Mouse (Mus musculus) MEL (cell line): ENCODE measurements around the gene Eml1. TPM values are rescaled to one million over a fixed set of nuclear protein-coding genes. Genes with fewer than 3 reads are reported as not detected.

ENCODE experiments used
- DNase-seq: peaks from one replicate; pipeline ENCODE4 v3.0.0; 2011; ENCODE audit warnings: low read depth, low spot score
- H3K27ac ChIP-seq: 2 replicates; pipeline ENCODE4 v1.5.1; 2012; ENCODE audit warnings: low read depth, mild to moderate bottlenecking, control low read depth, low read length, moderate library complexity; ENCODE audit not compliant: control insufficient read depth
- H3K27me3 ChIP-seq, 2 experiments: fragments of 150-350 bp in 1 of 2; sonication (generic) in 1 of 2; 2 replicates each; pipeline ENCODE4 v1.6.1; 2012; ENCODE audit warnings: low read length in 2 of 2, mild to moderate bottlenecking in 2 of 2, improper control_type of control experiment in 1 of 2, moderate library complexity in 1 of 2; ENCODE audit not compliant: insufficient read depth in 2 of 2, control insufficient read depth in 1 of 2
- H3K36me3 ChIP-seq, 2 experiments: 2 replicates each; pipeline ENCODE4 v1.6.1; 2012 to 2014; ENCODE audit warnings: low read length in 2 of 2, improper control_type of control experiment in 1 of 2, inconsistent platforms in 1 of 2, mild to moderate bottlenecking in 1 of 2; ENCODE audit not compliant: insufficient read depth in 2 of 2, control insufficient read depth in 1 of 2
- H3K4me1 ChIP-seq, 2 experiments: fragments of 150-350 bp in 1 of 2; sonication (generic) in 1 of 2; 2 replicates each; pipeline ENCODE4 v1.6.1; 2012; ENCODE audit warnings: low read length in 2 of 2, improper control_type of control experiment in 1 of 2, mild to moderate bottlenecking in 1 of 2; ENCODE audit not compliant: insufficient read depth in 2 of 2, control insufficient read depth in 1 of 2
- H3K4me3 ChIP-seq, 2 experiments: fragments of 150-350 bp in 1 of 2; sonication (generic) in 1 of 2; 2 replicates each; pipeline ENCODE4 v1.5.1; 2012; ENCODE audit warnings: low read depth in 2 of 2, low read length in 2 of 2, mild to moderate bottlenecking in 2 of 2, moderate library complexity in 2 of 2, control low read depth in 1 of 2, improper control_type of control experiment in 1 of 2; ENCODE audit not compliant: control insufficient read depth in 1 of 2, insufficient read depth in 1 of 2
- H3K79me2 ChIP-seq: 2 replicates; pipeline ENCODE4 v1.6.1; 2012; ENCODE audit warnings: mild to moderate bottlenecking, low read length, moderate library complexity; ENCODE audit not compliant: control insufficient read depth, poor library complexity, insufficient read depth
- H3K9ac ChIP-seq: 2 replicates; pipeline ENCODE4 v1.6.1; 2012; ENCODE audit warnings: low read depth, mild to moderate bottlenecking, control low read depth, low read length, moderate library complexity; ENCODE audit not compliant: control insufficient read depth, poor library complexity, severe bottlenecking
- H3K9me3 ChIP-seq: fragments of 150-350 bp; sonication (generic); replicated peaks from 2 replicates; pipeline ENCODE4 v1.6.1; 2012; ENCODE audit warnings: mild to moderate bottlenecking, low read length, improper control_type of control experiment, moderate library complexity; ENCODE audit not compliant: insufficient read depth
- BHLHE40 ChIP-seq: IDR thresholded peaks from 2 replicates; pipeline ENCODE4 v1.6.1; 2012; ENCODE audit warnings: low read depth, mild to moderate bottlenecking, inconsistent platforms, low read length, improper control_type of control experiment, borderline replicate concordance
- CHD1 ChIP-seq: IDR thresholded peaks from 2 replicates; pipeline ENCODE4 v1.6.1; 2012; ENCODE audit warnings: low read depth, mild to moderate bottlenecking, inconsistent platforms, low read length, improper control_type of control experiment
- CTCF ChIP-seq, 3 experiments: IDR thresholded peaks in 2 of 3; conservative IDR thresholded peaks in 1 of 3; 2 replicates each; pipeline ENCODE4 v1.5.1; 2011 to 2012; ENCODE audit warnings: low read length in 3 of 3, low read depth in 2 of 3, mild to moderate bottlenecking in 2 of 3, improper control_type of control experiment in 1 of 3, inconsistent platforms in 1 of 3, mixed read lengths in 1 of 3, moderate library complexity in 1 of 3; ENCODE audit not compliant: control insufficient read depth in 1 of 3, insufficient read depth in 1 of 3, poor library complexity in 1 of 3, severe bottlenecking in 1 of 3
- ELF1 ChIP-seq: IDR thresholded peaks from 2 replicates; pipeline ENCODE4 v1.6.1; 2014; ENCODE audit warnings: low read depth, mild to moderate bottlenecking, inconsistent platforms, low read length, improper control_type of control experiment, moderate library complexity
- EP300 ChIP-seq, 2 experiments: IDR thresholded peaks; 2 replicates each; pipeline ENCODE4 v1.6.1; 2011; ENCODE audit warnings: improper control_type of control experiment in 2 of 2, low read length in 2 of 2, low read depth in 1 of 2, mild to moderate bottlenecking in 1 of 2
- GABPA ChIP-seq: IDR thresholded peaks from 2 replicates; pipeline ENCODE4 v1.6.1; 2012; ENCODE audit warnings: low read depth, mild to moderate bottlenecking, inconsistent platforms, low read length, improper control_type of control experiment, moderate library complexity
- GATA1 ChIP-seq: IDR thresholded peaks from 2 replicates; pipeline ENCODE4 v1.6.1; 2011; ENCODE audit warnings: low read depth, low read length, improper control_type of control experiment
- HCFC1 ChIP-seq: IDR thresholded peaks from 2 replicates; pipeline ENCODE4 v1.6.1; 2012; ENCODE audit warnings: low read depth, mild to moderate bottlenecking, inconsistent platforms, low read length, improper control_type of control experiment, moderate library complexity
- JUND ChIP-seq: IDR thresholded peaks from 2 replicates; pipeline ENCODE4 v1.6.1; 2011; ENCODE audit warnings: low read depth, mild to moderate bottlenecking, improper control_type of control experiment, low read length
- KAT2A ChIP-seq: conservative IDR thresholded peaks from 2 replicates; pipeline ENCODE4 v1.6.1; 2012; ENCODE audit warnings: low read depth, low read length, improper control_type of control experiment, inconsistent platforms
- MAFK ChIP-seq: IDR thresholded peaks from 2 replicates; pipeline ENCODE4 v1.6.1; 2011; ENCODE audit warnings: low read depth, mild to moderate bottlenecking, low read length, improper control_type of control experiment, borderline replicate concordance
- MAX ChIP-seq: IDR thresholded peaks from 2 replicates; pipeline ENCODE4 v1.6.1; 2011; ENCODE audit warnings: low read length, improper control_type of control experiment
- MAZ ChIP-seq: IDR thresholded peaks from 2 replicates; pipeline ENCODE4 v1.6.1; 2012; ENCODE audit warnings: low read depth, mild to moderate bottlenecking, inconsistent platforms, low read length, improper control_type of control experiment
- MXI1 ChIP-seq: IDR thresholded peaks from 2 replicates; pipeline ENCODE4 v1.6.1; 2011; ENCODE audit warnings: mild to moderate bottlenecking, low read depth, low read length, improper control_type of control experiment
- MYB ChIP-seq: IDR thresholded peaks from 2 replicates; pipeline ENCODE4 v1.6.1; 2011; ENCODE audit warnings: mild to moderate bottlenecking, low read depth, low read length, improper control_type of control experiment
- NELFE ChIP-seq: IDR thresholded peaks from 2 replicates; pipeline ENCODE4 v1.6.1; 2011; ENCODE audit warnings: low read depth, low read length, improper control_type of control experiment
- NRF1 ChIP-seq: IDR thresholded peaks from 2 replicates; pipeline ENCODE4 v1.6.1; 2014; ENCODE audit warnings: low read depth, mild to moderate bottlenecking, inconsistent platforms, low read length, improper control_type of control experiment, moderate library complexity; ENCODE audit not compliant: poor library complexity, insufficient read depth, severe bottlenecking
- POLR2A ChIP-seq, 2 experiments: IDR thresholded peaks; 2 replicates each; pipeline ENCODE4 v1.6.1; 2011 to 2012; ENCODE audit warnings: low read length in 2 of 2, mild to moderate bottlenecking in 2 of 2, control low read depth in 1 of 2, improper control_type of control experiment in 1 of 2, low read depth in 1 of 2, moderate library complexity in 1 of 2; ENCODE audit not compliant: control insufficient read depth in 1 of 2, insufficient read depth in 1 of 2, poor library complexity in 1 of 2
- POLR2AphosphoS2 ChIP-seq: IDR thresholded peaks from 2 replicates; pipeline ENCODE4 v1.6.1; 2011; ENCODE audit warnings: low read length, improper control_type of control experiment
- RAD21 ChIP-seq: IDR thresholded peaks from 2 replicates; pipeline ENCODE4 v1.6.1; 2011; ENCODE audit warnings: mild to moderate bottlenecking, low read depth, low read length, improper control_type of control experiment
- RCOR1 ChIP-seq: IDR thresholded peaks from 2 replicates; pipeline ENCODE4 v1.6.1; 2012; ENCODE audit warnings: low read depth, mild to moderate bottlenecking, inconsistent platforms, low read length, improper control_type of control experiment
- SIN3A ChIP-seq: IDR thresholded peaks from 2 replicates; pipeline ENCODE4 v1.6.1; 2012; ENCODE audit warnings: low read length, improper control_type of control experiment, inconsistent platforms
- SMC3 ChIP-seq: IDR thresholded peaks from 2 replicates; pipeline ENCODE4 v1.6.1; 2011; ENCODE audit warnings: low read depth, low read length, improper control_type of control experiment
- TAL1 ChIP-seq: IDR thresholded peaks from 2 replicates; pipeline ENCODE4 v1.6.1; 2012; ENCODE audit warnings: mild to moderate bottlenecking, inconsistent platforms, low read length, moderate library complexity, mixed read lengths
- TBP ChIP-seq: IDR thresholded peaks from 2 replicates; pipeline ENCODE4 v1.8.0; 2011; ENCODE audit warnings: low read depth, low read length, improper control_type of control experiment
- TCF12 ChIP-seq: IDR thresholded peaks from 2 replicates; pipeline ENCODE4 v1.6.1; 2014; ENCODE audit warnings: low read depth, mild to moderate bottlenecking, inconsistent platforms, low read length, improper control_type of control experiment, moderate library complexity
- USF1 ChIP-seq: IDR thresholded peaks from 2 replicates; pipeline ENCODE4 v1.6.1; 2014; ENCODE audit warnings: low read depth, mild to moderate bottlenecking, inconsistent platforms, low read length, improper control_type of control experiment, moderate library complexity
- USF2 ChIP-seq, 2 experiments: IDR thresholded peaks; 2 replicates each; pipeline ENCODE4 v1.6.1; 2011 to 2012; ENCODE audit warnings: improper control_type of control experiment in 2 of 2, low read length in 2 of 2, borderline replicate concordance in 1 of 2, inconsistent platforms in 1 of 2, low read depth in 1 of 2, mild to moderate bottlenecking in 1 of 2; ENCODE audit not compliant: insufficient read depth in 1 of 2
- ZKSCAN1 ChIP-seq: IDR thresholded peaks from 2 replicates; pipeline ENCODE4 v1.6.1; 2012; ENCODE audit warnings: low read depth, mild to moderate bottlenecking, inconsistent platforms, low read length, improper control_type of control experiment, moderate library complexity
- ZMIZ1 ChIP-seq: IDR thresholded peaks from 2 replicates; pipeline ENCODE4 v1.6.1; 2012; ENCODE audit warnings: low read depth, mild to moderate bottlenecking, inconsistent platforms, low read length, improper control_type of control experiment, moderate library complexity
- polyA plus RNA-seq, 2 experiments: library from polyadenylated mRNA; stranded (reverse) in 1 of 2; unstranded in 1 of 2; fragments of >175 nt in 1 of 2; fragments of >200 nt in 1 of 2; gene quantifications; 2 replicates each; pipeline versions ENCODE4 v1.2.1 to v1.2.4; 2012; ENCODE audit warnings: low replicate concordance in 2 of 2, low read depth in 1 of 2; ENCODE audit not compliant: insufficient read length in 2 of 2, insufficient read depth in 1 of 2, missing spikeins in 1 of 2
- total RNA-seq: library from RNA; depleted of rRNA; stranded (reverse); fragments of 300-350 nt; gene quantifications from 2 replicates; pipeline ENCODE4 v1.2.3, GENCODE M21; 2012

Eml1 gene
- total and polyA plus RNA-seq, 3 experiments, result not detected

- H3K27me3 ChIP-seq, result no peaks in the 10 kb centered on the region
Observed at GRCm38 (mm10) chr12:108350931-108351330, 19.8 kb upstream of the Eml1 start.

GRCm38 (mm10) chr12:108352371-108353136 is 18.2 kb upstream of the Eml1 start:
- no peak overlapping the region for H3K27ac ChIP-seq
- no peak for DNase-seq
- no peaks in the 10 kb centered on the region for H3K36me3 ChIP-seq
- H3K4me3 ChIP-seq, result no peak overlapping the region
- no peaks in the 10 kb centered on the region for H3K27me3 ChIP-seq
- H3K9ac ChIP-seq, result no peak overlapping the region
- no peaks in the 10 kb centered on the region for H3K4me1 ChIP-seq
- H3K79me2 ChIP-seq, result no peaks in the 10 kb centered on the region
- TF ChIP-seq USF2 (IDR thresholded peaks at IDR 0.05; ENCODE audit: borderline replicate concordance in 1 of 2, insufficient read depth in 1 of 2, low read depth in 1 of 2, low read length in 2 of 2), result no peak
- no peak for TF ChIP-seq ZMIZ1
- TF ChIP-seq HCFC1, result no peak
- TF ChIP-seq POLR2A (IDR thresholded peaks at IDR 0.05; ENCODE audit: control insufficient read depth in 1 of 2, insufficient read depth in 1 of 2, low read depth in 1 of 2, low read length in 2 of 2, poor library complexity in 1 of 2), result no peak
- TF ChIP-seq MXI1, result no peak
- TF ChIP-seq TAL1, result no peak
- TF ChIP-seq TCF12, result no peak
- no peak for TF ChIP-seq TBP
- no peak for TF ChIP-seq RAD21
- no peak for TF ChIP-seq MAZ
- TF ChIP-seq CHD1, result no peak
- TF ChIP-seq JUND, result no peak
- TF ChIP-seq ZKSCAN1, result no peak
- no peak for TF ChIP-seq CTCF (IDR thresholded peaks at IDR 0.05 in 2 of 3, conservative IDR thresholded peaks at IDR 0.05 in 1 of 3; ENCODE audit: control insufficient read depth in 1 of 3, insufficient read depth in 1 of 3, low read depth in 2 of 3, low read length in 3 of 3, poor library complexity in 1 of 3, severe bottlenecking in 1 of 3)
- TF ChIP-seq NELFE, result no peak
- TF ChIP-seq KAT2A, result no peak
- TF ChIP-seq EP300 (IDR thresholded peaks at IDR 0.05; ENCODE audit: low read depth in 1 of 2, low read length in 2 of 2), result no peak
- no peak for TF ChIP-seq MAFK
- no peak for TF ChIP-seq BHLHE40
- no peak for TF ChIP-seq GABPA
- no peaks in the 10 kb centered on the region for H3K9me3 ChIP-seq

More at GRCm38 (mm10) chr12:108350931-108351330, 19.8 kb upstream of the Eml1 start:
- no peak overlapping the region for H3K9ac ChIP-seq
- H3K79me2 ChIP-seq, result no peaks in the 10 kb centered on the region
- TF ChIP-seq SIN3A, result no peak
- no peak for TF ChIP-seq NELFE
- TF ChIP-seq ZKSCAN1, result no peak
- no peak for TF ChIP-seq TCF12
- TF ChIP-seq GATA1, result no peak
- TF ChIP-seq JUND, result no peak
- TF ChIP-seq KAT2A, result no peak
- TF ChIP-seq NRF1, result no peak
- no peak for TF ChIP-seq MYB
- no peak for TF ChIP-seq CHD1
- TF ChIP-seq MAX, result no peak
- no peak for TF ChIP-seq POLR2AphosphoS2
- no peak for TF ChIP-seq ZMIZ1
- no peak for TF ChIP-seq RCOR1
- no peak for TF ChIP-seq USF1
- no peak for TF ChIP-seq SMC3
- no peak for TF ChIP-seq ELF1
- H3K4me3 ChIP-seq, result no peak overlapping the region
- H3K27ac ChIP-seq, result no peak overlapping the region
- DNase-seq, result no peak
- no peaks in the 10 kb centered on the region for H3K36me3 ChIP-seq
- H3K4me1 ChIP-seq, result no peaks in the 10 kb centered on the region
- H3K9me3 ChIP-seq, result no peaks in the 10 kb centered on the region
